Mouse (Mus musculus): ENCODE measurements around the gene Zbtb49. TPM values are rescaled to one million over a fixed set of nuclear protein-coding genes. Genes with fewer than 3 reads are reported as not detected.

The Zbtb49 gene
- polyA plus RNA-seq, 1 experiment from 2014 or later, result 3.6 TPM

DNA sequence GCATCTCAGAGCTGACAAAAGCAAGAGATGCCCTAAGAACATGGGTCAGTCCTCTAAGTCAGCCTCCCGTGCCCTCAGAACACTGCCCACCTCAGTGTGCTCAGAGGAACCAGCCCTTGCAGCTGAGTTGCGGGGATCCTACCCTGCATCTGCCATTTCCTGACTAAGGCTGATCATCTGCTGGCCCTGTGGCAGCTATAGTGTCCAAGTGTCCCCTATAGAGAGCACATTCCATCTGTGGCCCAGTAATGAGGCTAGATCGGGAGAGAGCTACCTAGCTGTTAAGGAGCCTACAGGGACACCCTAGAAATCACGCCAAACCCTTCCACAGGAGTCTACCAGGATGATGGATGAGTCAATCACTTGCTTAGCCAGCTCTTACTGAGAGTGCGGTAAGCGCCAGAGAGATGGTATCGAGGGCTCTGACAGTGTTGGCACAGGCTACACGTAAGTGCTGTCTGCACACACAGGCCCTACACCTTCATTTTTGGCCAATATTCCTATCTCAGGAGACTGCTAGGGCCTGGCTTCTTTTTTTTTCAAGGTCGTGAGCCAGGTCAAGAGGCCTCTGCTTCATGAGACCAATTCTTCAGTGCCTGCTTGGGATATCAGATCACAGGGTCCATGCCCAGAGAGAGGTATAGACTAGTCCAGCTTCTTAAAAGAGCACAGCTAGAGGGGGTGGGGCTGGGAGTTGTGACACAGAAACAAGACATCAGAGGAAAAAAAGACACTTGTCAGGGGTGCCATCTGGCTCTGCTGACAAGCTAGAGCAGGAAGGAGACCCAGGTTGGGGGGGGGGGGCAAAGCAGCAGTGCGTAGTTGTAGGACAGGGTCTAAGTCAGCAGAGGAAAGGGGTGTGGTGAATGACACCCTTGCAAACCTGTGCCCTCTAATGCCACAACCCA is 67.8 kb downstream of the Zbtb49 start:
- no peaks in the 10 kb centered on the region for H3K27me3 ChIP-seq (replicated peaks; ENCODE audit: control insufficient read depth, insufficient read depth, low read length)
- no peak overlapping the region for H3K9ac ChIP-seq (ENCODE audit: low read depth, low read length)
- no peaks in the 10 kb centered on the region for H3K9me3 ChIP-seq (ENCODE audit: control insufficient read depth)
- no peak for TF ChIP-seq CTCF (IDR thresholded peaks at IDR 0.05; ENCODE audit: low read depth)
- no peak overlapping the region for H3K4me3 ChIP-seq (ENCODE audit: low read depth, low read length)
- peaks cover 5% of the 10 kb centered on the region for H3K36me3 ChIP-seq (ENCODE audit: control insufficient read depth, insufficient read depth)
- whole genome bisulfite sequencing, result 85% methylated on average over 9 of the region's 10 CpGs
- no peaks in the 10 kb centered on the region for H3K4me1 ChIP-seq (replicated peaks; ENCODE audit: control insufficient read depth, insufficient read depth, low read length)
- ATAC-seq, result no peak
- H3K27ac ChIP-seq (ENCODE audit: low read depth, low read length), result no peak overlapping the region
- H3K4me2 ChIP-seq (replicated peaks; ENCODE audit: low read depth), result no peak overlapping the region

DNA sequence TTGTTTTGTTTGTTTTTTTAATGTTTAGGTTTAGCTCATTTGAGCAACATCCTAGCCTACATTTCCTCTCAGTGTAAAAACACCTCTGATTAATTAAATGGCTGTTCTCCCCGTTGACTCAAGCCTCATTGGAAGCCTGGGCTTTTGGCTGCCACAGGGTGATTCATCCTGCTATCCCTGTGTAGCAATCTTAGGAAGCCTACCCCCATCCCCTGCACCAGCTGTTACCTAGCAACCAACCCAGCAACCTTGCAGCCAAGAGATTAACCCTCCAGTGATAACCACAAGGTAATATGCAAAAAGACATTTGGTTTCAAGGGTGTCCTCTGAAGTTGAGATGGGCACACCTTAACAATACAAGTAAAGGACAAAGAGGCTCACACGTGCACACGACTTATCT is 69.0 kb downstream of the Zbtb49 start:
- 22% methylated on average over 3 of the region's 3 CpGs for WGBS
- no peak for TF ChIP-seq CTCF (IDR thresholded peaks at IDR 0.05; ENCODE audit: low read depth)
- Histone ChIP-seq H3K4me2 (replicated peaks; ENCODE audit: low read depth) (no peak overlapping the region), H3K27me3 (replicated peaks; ENCODE audit: control insufficient read depth, insufficient read depth, low read length) (no peaks in the 10 kb centered on the region), H3K9ac (ENCODE audit: low read depth, low read length) (no peak overlapping the region), H3K4me3 (ENCODE audit: low read depth, low read length) (no peak overlapping the region), H3K9me3 (ENCODE audit: control insufficient read depth) (no peaks in the 10 kb centered on the region), H3K4me1 (replicated peaks; ENCODE audit: control insufficient read depth, insufficient read depth, low read length) (no peaks in the 10 kb centered on the region), H3K27ac (ENCODE audit: low read depth, low read length) (no peak overlapping the region), H3K36me3 (ENCODE audit: control insufficient read depth, insufficient read depth) (peaks cover 5% of the 10 kb centered on the region)
- ATAC-seq, result no peak

DNA sequence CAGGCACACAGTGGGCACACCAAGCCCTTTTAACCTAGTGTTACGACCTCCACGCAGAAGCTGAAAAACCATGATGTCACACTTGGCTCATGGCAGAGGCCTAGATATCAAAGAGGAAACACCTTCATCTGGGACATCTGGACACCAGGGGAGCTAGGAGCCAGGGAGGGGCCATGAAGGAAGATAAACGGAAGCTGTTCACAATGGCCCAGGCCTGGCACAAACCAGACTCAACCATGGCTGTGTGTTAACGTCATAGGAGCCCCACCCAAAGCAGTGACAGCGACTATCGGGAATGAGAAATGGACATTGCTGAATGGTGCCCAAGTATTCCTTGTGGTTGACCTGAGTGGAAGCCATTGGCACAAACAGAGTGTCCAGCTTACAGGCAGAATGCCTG is 73.7 kb downstream of the Zbtb49 start:
- no peak for ATAC-seq
- Histone ChIP-seq H3K36me3 (ENCODE audit: control insufficient read depth, insufficient read depth) (peaks cover 8% of the 10 kb centered on the region; the same call in 1 of the 2 replicates), H3K9ac (ENCODE audit: low read depth, low read length) (no peak overlapping the region), H3K27me3 (replicated peaks; ENCODE audit: control insufficient read depth, insufficient read depth, low read length) (no peaks in the 10 kb centered on the region), H3K4me3 (ENCODE audit: low read depth, low read length) (no peak overlapping the region), H3K9me3 (ENCODE audit: control insufficient read depth) (no peaks in the 10 kb centered on the region), H3K4me1 (replicated peaks; ENCODE audit: control insufficient read depth, insufficient read depth, low read length) (no peaks in the 10 kb centered on the region), H3K4me2 (replicated peaks; ENCODE audit: low read depth) (no peak overlapping the region), H3K27ac (ENCODE audit: low read depth, low read length) (no peak overlapping the region)
- WGBS, result 74% methylated on average over 6 of the region's 6 CpGs
- no peak for TF ChIP-seq CTCF (IDR thresholded peaks at IDR 0.05; ENCODE audit: low read depth)

DNA sequence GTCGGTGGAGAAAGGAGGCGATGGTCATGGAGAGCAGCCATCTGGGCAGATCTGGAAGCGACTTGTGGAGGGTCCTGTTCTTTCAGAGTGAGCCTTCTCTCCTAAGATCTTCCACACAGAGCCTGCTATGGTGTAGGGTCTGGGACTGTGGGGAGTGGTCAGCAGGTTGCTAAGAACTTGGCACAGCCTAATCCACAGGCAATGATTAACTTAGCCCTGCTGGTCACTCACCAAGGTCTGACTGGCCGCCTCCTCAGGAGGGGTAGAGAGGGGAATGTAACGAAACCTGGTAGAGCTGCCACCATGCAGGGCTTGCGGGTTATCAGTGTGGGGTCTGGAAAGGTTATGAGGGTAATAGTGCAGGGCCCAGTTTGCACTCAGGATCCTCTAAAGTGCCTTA is 79.4 kb downstream of the Zbtb49 start:
- ATAC-seq, result no peak
- H3K4me3 ChIP-seq (ENCODE audit: low read depth, low read length), result no peak overlapping the region
- WGBS, result 76% methylated on average over 6 of the region's 6 CpGs
- no peak overlapping the region for H3K9ac ChIP-seq (ENCODE audit: low read depth, low read length)
- no peaks in the 10 kb centered on the region for H3K27me3 ChIP-seq (replicated peaks; ENCODE audit: control insufficient read depth, insufficient read depth, low read length)
- TF ChIP-seq CTCF (IDR thresholded peaks at IDR 0.05; ENCODE audit: low read depth), result no peak
- no peaks in the 10 kb centered on the region for H3K4me1 ChIP-seq (replicated peaks; ENCODE audit: control insufficient read depth, insufficient read depth, low read length)
- H3K4me2 ChIP-seq (replicated peaks; ENCODE audit: low read depth), result no peak overlapping the region
- H3K9me3 ChIP-seq (ENCODE audit: control insufficient read depth), result no peaks in the 10 kb centered on the region
- peaks cover 12% of the 10 kb centered on the region for H3K36me3 ChIP-seq (ENCODE audit: control insufficient read depth, insufficient read depth)
- H3K27ac ChIP-seq (ENCODE audit: low read depth, low read length), result no peak overlapping the region

Other genes starting within 250 kb of the Zbtb49 start
- 21.7 and 22.4 TPM in 2 replicates for gene Stx18, start 181.7 kb downstream of the Zbtb49 start, polyA plus RNA-seq (2015; fragmentation: Nextera tagmentation; extraction: Ambion mirVana)
- 25.0 and 28.7 TPM in 2 replicates for gene Nsg1, start 60.5 kb downstream of the Zbtb49 start, polyA plus RNA-seq (2015; fragmentation: Nextera tagmentation; extraction: Ambion mirVana)
- gene Lyar, start within 50 bp of the Zbtb49 start, polyA plus RNA-seq (2015; fragmentation: Nextera tagmentation; extraction: Ambion mirVana), result 42.1 and 42.2 TPM in 2 replicates
- 77.2 and 83.1 TPM in 2 replicates for gene Tmem128, start 39.7 kb upstream of the Zbtb49 start, polyA plus RNA-seq (2015; fragmentation: Nextera tagmentation; extraction: Ambion mirVana)
- gene Otop1, start 55.5 kb upstream of the Zbtb49 start, polyA plus RNA-seq (2015; fragmentation: Nextera tagmentation; extraction: Ambion mirVana), result not detected in 2 replicates
- gene Drd5, start 98.9 kb upstream of the Zbtb49 start, polyA plus RNA-seq (2015; fragmentation: Nextera tagmentation; extraction: Ambion mirVana), result not detected in 2 replicates